Mouse (Mus musculus): ENCODE measurements around the gene Cxcl17.

The Cxcl17 gene

DNA sequence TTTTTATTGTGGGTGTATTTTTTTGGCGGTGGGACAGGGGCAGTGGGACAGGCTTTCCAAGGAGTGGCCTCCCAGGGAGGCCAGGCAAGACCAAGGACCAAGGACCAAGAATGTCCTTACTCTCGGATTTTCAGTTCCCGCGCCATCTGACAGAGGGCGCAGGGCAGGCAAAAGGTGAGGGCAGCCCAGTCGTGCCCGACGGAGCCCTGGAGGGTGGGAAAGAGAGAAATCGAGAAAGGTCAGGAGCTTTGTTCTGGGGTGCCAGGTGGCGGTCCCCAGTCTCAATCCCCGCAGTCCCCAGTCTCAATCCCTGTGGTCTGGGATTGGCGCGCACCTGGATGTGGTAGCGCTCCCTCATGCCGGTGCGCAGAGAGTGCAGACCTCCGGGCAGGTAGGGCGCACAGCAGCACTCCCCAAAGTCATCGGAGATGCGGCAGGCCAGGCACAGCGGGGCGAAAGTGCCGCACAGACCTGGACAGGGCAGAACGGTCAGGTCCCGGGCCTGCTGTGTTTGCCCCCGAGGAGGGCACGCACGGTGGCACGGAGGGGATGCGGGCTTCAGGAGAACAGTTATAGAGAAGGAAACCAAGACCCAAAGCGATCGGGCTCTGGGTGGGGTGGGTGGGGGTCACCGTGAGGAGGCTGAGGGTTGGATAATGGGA is 44.9 kb downstream of the Cxcl17 start:
- DNase-seq = peak; percentile 53 to 57

DNA sequence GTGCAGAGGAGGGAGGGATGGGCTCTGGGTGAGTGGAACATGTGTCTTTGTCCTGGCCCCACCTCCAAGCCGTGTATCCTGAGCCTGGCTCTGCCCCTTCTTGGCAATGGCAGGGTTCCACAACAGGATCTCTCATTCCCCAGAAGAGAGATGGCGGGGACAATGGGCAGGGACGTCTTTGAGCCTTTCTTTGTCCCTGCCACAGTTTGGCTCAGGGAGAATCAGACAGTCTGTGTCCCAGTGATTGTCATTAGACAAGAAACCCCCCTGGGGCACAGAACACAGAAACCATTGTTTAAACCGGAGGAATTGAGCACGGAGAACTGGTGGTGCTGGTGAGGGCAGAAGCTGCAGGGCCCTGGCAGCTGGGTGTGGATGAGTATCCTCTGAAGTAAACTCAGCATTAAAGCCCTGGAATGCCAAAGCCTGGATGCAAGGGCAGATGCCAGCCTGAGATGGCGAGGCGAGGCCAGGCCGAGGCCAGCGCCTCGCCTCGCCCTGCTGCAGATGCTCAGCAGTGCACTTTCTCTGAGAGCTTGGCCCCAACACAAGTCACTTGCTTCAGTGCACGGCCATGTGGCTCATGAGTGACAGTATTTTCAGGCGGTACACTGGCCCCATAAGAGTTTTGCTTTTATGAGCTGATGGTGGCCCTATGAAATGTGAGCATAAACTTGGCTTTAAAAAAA is 46.6 kb downstream of the Cxcl17 start:
- DNase-seq = no peak

DNA sequence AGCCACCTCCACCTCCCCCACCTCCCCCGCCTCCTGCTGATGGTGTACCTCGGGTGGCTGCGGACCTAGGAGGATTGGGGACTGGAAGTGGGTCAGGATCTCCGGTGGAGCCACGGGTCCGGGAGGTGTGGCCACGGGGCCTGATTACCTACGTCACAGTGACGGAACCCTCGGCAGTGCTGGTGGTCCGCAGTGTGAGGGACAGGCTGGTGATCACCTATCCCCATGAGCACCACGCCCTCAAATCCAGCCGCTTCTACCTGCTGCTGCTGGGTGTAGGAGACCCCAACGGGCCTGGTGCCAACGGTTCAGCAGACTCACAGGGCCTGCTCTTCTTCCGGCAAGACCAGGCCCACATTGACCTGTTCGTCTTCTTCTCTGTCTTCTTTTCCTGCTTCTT is 49.1 kb downstream of the Cxcl17 start:
- no peak for DNase-seq

DNA sequence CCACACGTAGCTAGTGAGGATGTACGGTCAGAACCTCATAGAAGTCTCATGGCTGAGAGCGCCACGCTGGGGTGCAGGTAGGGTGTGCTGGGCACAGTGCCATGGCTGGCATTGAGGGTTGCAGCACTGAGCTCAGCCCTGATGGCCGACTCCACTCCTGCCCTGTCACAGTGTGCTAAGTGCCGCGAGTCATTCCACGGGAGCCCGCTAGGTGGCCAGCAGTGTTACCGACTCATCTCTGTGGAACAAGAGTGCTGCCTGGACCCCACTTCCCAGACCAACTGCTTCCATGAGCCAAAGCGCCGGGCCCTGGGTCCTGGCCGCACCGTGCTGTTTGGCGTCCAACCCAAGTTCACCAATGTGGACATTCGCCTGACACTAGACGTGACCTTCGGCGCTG is 49.5 kb downstream of the Cxcl17 start:
- peak; percentile 82 to 85 for DNase-seq

DNA sequence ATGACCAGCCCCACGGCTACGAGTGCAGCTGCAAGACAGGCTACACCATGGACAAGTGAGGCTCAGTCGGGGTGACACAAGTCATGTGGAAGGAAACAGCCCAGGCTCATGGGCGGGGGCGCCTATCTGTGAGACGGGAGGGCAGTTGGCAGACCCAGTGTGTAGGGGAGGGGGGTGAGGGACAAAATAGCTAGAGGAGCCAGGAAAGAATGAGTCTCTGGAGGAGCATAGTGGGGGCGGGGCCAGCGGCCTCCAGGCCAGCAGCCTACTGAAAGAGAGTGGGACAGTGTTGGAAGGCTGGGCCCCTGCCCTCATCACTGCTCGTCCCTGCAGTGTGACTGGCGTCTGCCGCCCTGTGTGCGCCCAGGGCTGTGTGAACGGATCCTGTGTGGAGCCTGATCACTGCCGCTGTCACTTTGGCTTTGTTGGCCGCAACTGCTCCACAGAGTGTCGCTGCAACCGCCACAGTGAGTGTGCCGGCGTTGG is 53.9 kb downstream of the Cxcl17 start:
- DNase-seq = no peak

Measured in cerebellum, adult 18-20 months (tissue).